Mouse (Mus musculus) layer of hippocampus, adult 6 months (tissue): Measurements from ENCODE around the gene 4933424G06Rik. TPM values are rescaled to one million over a fixed set of nuclear protein-coding genes. Genes with fewer than 3 reads are reported as not detected.

Experiments
- long read RNA-seq, 2 experiments: library from polyadenylated mRNA; unstranded; transcript quantifications; one replicate each; pipeline ENCODE4 v2.0.0; 2019 to 2020
- microRNA-seq: library from miRNA; unstranded; fragments of <30 nt; microRNA quantifications from one replicate; pipeline ENCODE4 v1.2.0, GENCODE M21; 2020
- polyA plus RNA-seq: library from polyadenylated mRNA; unstranded; fragments of <200 nt; fragmentation: Nextera tagmentation; gene quantifications from 2 replicates; pipeline ENCODE4 v1.2.3, GENCODE M21; 2021

Gene 4933424G06Rik
- 0.31 and 1.2 TPM in 2 replicates for polyA plus RNA-seq
- long read RNA-seq, experiment 1, partial matches to known transcripts = 0 of 1 reads
- long read RNA-seq, experiment 1, other reads (novel, unspliced or antisense) = 1 of 1 reads
- long read RNA-seq, experiment 2, partial matches to known transcripts = 0 of 5 reads
- long read RNA-seq, experiment 2, other reads (novel, unspliced or antisense) = 5 of 5 reads

DNA sequence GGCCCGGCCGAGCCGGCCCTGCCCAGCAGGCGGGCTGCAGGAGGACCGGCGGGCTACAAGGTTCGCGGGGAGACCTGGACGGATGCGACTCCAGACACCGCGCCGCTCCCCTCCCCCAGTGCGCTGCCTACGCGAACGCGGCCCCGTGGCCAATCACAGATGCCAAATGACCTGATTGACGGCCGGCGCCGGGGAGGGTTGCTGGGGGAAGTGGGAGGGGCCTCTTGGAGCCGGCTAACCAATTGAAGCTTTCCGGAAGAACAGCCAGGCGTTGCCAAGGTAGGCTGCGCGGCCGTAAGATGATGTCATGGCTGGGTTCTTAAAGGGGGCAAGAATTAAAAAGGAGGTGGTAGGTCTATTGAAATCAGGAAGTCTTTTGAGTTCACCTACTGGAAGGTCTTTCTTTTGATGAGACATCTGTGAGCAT is at the start of gene 4933424G06Rik:
Gene 4933424G06Rik, plus strand, starts transcription at position 296 of the 427 bp plus-strand sequence.

DNA sequence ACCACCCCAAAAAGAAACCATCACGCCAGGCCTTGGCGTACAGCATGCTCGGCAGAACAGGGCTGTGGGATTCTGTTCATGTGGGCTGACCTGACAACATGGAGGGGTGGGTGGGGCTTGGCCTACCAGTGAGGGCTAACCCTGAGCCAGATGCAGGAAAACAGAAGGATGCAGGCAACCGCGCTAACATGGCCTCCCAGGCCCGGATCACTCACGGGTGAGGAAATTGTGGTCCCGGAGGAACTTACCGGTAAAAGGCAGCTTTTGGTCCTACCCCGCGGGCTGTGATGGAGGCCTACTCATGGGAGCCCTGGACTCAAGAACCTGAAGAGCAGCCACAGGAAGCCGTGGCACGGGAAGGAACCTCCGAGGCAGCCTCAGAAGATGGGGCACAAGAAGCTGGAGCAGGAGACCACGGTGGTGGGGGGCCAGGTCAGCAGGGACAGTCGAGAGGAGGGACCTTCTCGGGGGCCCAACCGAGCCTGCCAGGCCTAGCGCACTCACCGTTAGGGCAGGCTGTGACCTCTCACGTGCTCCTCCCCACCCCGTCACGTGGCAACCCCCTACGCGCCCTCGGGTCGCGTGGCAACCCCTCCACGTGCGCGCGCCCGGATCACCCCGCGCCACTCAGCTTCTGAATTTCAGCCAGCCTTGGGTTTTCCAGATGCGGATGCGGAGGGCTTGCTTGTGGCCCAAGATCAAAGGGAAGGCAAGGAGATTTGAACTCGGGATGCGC is 27.2 kb upstream of the 4933424G06Rik start, which contains the start of gene Fam178b:
Gene Fam178b, minus strand, starts transcription at position 564 of the 736 bp plus-strand sequence.

GRCm38 (mm10) chr1:36691271-36692155 is 18.4 kb upstream of the 4933424G06Rik start, which contains the start of gene Cox5b:
Gene Cox5b (plus strand): TSS chr1:36691449.

DNA sequence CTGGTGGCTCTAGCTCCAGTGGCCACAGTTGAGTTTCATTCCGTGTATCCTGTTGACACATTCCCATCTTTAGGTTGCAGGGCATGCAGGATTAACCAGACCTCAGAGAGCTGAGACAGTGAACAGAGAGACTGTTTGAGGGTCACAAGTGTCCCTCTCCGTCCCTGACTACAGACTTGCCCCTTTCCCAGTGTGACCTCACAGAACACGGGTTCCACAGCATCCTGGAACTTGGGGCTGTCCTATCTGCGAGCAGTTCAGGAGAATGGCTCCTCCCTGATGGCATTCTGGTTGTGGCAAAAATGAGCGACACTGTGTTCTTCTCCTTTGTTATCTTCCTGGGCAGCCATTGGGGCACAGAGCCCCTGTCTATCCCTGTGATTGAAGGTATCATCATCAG is 4.4 kb downstream of the 4933424G06Rik start, which contains the start of gene Actr1b:
Gene Actr1b, minus strand, starts transcription at position 112 of the 400 bp plus-strand sequence.

DNA sequence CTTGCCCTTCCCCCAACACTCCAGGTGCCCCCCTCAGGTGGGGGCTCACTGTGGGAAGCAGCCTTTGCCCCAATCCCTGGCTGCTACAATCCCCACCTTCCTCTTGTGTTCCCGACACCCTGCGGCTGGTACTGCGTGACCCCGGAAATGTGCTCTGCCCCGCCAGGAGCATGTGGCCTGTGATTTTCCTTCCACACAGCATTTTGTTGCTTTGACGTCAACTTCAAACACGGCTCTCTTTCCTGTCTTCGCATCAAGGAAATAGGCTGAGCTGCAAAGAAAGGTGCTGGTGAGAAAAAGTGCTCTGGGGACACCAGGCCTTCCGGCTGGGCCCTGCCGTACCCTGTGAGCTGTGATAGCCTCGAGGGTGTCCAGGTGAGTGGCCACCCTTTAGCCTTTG is 51.6 kb downstream of the 4933424G06Rik start, which contains the start of gene Zap70:
Gene Zap70, plus strand, starts transcription at position 231 of the 400 bp plus-strand sequence.

Small RNAs within 50 kb of the gene (microRNA-seq; reads per million reads assigned to microRNA genes)
- gene Gm24133 = not detected

Other genes starting within 250 kb of the 4933424G06Rik start
- gene Cnnm4, start 238.5 kb upstream of the 4933424G06Rik start, polyA plus RNA-seq = 16.9 and 24.0 TPM in 2 replicates
- 2.4 and 3.2 TPM in 2 replicates for gene Cnnm3, start 198.3 kb upstream of the 4933424G06Rik start, polyA plus RNA-seq
- 0.20 and 0.49 TPM in 2 replicates for gene Ankrd23, start 173.3 kb upstream of the 4933424G06Rik start, polyA plus RNA-seq
- 0.08 and 0.11 TPM in 2 replicates for gene Gm42417, start 170.7 kb upstream of the 4933424G06Rik start, polyA plus RNA-seq
- gene Ankrd39, start 162.7 kb upstream of the 4933424G06Rik start, polyA plus RNA-seq = 16.5 and 18.3 TPM in 2 replicates
- gene Sema4c, start 151.8 kb upstream of the 4933424G06Rik start, polyA plus RNA-seq = 0.49 and 0.77 TPM in 2 replicates
- 0.38 and 0.56 TPM in 2 replicates for gene Fam178b, start 27.0 kb upstream of the 4933424G06Rik start, polyA plus RNA-seq
- 2,870 and 2,984 TPM in 2 replicates for gene Cox5b, start 18.7 kb upstream of the 4933424G06Rik start, polyA plus RNA-seq
- 116 and 123 TPM in 2 replicates for gene Actr1b, start 4.3 kb downstream of the 4933424G06Rik start, polyA plus RNA-seq
- 4.5 and 7.1 TPM in 2 replicates for gene Zap70, start 51.6 kb downstream of the 4933424G06Rik start, polyA plus RNA-seq
- 4.9 and 5.1 TPM in 2 replicates for gene Tmem131, start 233.5 kb downstream of the 4933424G06Rik start, polyA plus RNA-seq